Mouse (Mus musculus): ENCODE results near the gene Rab26. TPM values are rescaled to one million over a fixed set of nuclear protein-coding genes. Genes with fewer than 3 reads are reported as not detected.

Rab26 gene
- polyA plus RNA-seq, 1 experiment from 2014 or later = 0.85 TPM

DNA sequence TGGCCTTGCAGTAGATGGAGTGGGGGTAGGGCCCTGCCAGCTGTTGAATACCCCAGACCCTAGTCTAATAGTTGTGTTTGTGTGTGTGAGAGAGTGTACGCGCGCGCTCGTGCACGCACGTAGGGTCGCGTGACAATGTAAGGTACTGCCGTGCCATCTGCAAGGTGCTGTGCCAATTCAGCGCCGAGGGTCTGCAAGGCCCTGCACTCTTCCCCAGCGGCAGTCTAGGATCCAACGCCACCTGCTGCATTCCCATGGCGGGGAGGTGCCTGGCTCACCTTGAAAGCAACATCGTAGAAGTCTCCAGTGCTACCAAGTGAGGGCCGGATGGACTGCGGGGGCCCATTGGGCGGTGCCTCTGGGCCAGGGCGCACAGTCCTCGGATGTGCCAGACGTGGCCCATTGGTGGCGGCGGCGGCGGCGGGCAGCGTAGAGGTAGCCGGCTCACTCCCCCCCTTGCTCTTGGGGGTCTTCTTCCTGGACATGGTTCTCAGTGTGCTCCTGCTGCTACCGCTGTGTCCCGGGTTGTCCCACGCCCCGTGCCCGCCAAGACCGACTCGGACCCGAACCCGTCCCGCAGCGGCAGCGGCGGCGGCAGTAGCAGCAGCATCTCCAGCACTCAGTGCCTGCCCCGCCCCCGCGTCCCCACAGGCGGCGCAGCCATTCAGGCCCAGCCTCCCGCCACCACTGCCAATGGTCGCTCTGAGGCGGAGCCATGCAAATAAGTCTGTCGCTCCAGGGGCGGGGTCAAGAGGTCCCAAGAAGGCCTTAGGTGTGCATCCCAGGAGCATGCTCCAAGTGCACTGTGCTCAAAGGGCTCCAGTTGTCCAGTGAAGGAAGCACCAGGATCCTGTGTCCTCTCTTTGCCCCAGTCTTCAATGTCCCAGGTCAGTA, 664 bp downstream of the Rab26 start:
- Histone ChIP-seq H3K4me1 (replicated peaks; ENCODE audit: control insufficient read depth, insufficient read depth) (peaks cover 10% of the 10 kb centered on the region), H3K27me3 (ENCODE audit: control insufficient read depth, insufficient read depth, low read length) (no peaks in the 10 kb centered on the region), H3K4me3 (ENCODE audit: low read depth, low read length) (peak overlapping the region; percentile 33), H3K27ac (replicated peaks) (no peak overlapping the region), H3K4me2 (replicated peaks; ENCODE audit: low read depth) (peak overlapping the region; percentile 68), H3K36me3 (ENCODE audit: control insufficient read depth, insufficient read depth, low read length) (peaks cover 3% of the 10 kb centered on the region; the same call in 1 of the 2 replicates), H3K9me3 (ENCODE audit: control insufficient read depth, low read length) (no peaks in the 10 kb centered on the region), H3K9ac (ENCODE audit: low read length) (peak overlapping the region; percentile 50)
- peak; percentile 91 for DNase-seq (ENCODE audit: low spot score)
- peak; percentile 52 for TF ChIP-seq CTCF (IDR thresholded peaks at IDR 0.05; ENCODE audit: low read depth)
- no peak for TF ChIP-seq EP300 (optimal IDR thresholded peaks at IDR 0.05)
- ATAC-seq (ENCODE audit: low FRiP score, low TSS enrichment) = peak; percentile 81
- WGBS = 12% methylated on average over 51 of the region's 53 CpGs

DNA sequence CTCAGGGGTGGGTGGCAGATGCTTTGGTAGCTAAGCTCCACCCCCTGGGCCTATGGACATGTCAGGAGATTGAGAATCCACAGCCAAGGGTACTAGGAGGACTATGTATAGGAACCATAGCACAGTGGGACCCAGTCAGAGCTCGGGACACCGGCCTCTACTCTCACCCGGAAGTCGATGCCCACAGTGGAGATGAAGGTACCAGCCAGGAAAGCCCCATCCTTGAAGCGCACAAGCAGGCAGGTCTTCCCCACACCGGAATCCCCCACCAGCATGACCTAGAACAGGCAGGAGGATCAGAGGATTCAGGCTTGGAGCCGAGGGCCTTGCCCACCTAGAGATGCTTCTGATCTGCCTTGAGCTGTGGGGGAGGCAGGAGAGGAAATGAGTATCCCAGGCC, 2.0 kb downstream of the Rab26 start:
- DNase-seq (ENCODE audit: low spot score) (no peak), ATAC-seq (ENCODE audit: low FRiP score, low TSS enrichment) (no peak)
- 82% methylated on average over 7 of the region's 7 CpGs for WGBS
- Histone ChIP-seq H3K4me1 (replicated peaks; ENCODE audit: control insufficient read depth, insufficient read depth) (peaks cover 10% of the 10 kb centered on the region), H3K27me3 (ENCODE audit: control insufficient read depth, insufficient read depth, low read length) (no peaks in the 10 kb centered on the region), H3K9me3 (ENCODE audit: control insufficient read depth, low read length) (no peaks in the 10 kb centered on the region), H3K36me3 (ENCODE audit: control insufficient read depth, insufficient read depth, low read length) (peaks cover 3% of the 10 kb centered on the region; the same call in 1 of the 2 replicates), H3K4me3 (ENCODE audit: low read depth, low read length) (no peak overlapping the region), H3K27ac (replicated peaks) (no peak overlapping the region), H3K4me2 (replicated peaks; ENCODE audit: low read depth) (no peak overlapping the region), H3K9ac (ENCODE audit: low read length) (no peak overlapping the region)
- TF ChIP-seq EP300 (optimal IDR thresholded peaks at IDR 0.05) (no peak), CTCF (IDR thresholded peaks at IDR 0.05; ENCODE audit: low read depth) (no peak)

DNA sequence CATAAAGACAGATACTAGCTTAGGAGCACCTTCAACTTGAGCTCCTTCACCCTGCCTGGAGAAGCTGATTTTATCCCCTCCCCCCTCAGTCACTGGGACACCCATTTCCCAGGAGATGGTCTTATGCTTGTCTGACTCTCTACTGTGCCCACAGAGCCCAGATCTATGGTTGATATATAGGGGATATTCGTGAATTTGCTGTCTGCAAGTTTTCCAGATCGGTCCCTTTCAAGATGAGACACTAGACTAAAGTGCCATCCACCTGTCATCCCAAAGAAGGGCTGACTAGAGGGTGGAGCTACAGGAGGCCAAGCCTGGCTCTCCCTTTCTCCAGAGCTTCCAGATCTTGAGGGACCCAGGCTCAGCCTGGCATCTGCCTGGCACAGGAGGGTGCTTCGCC, 2.9 kb downstream of the Rab26 start:
- no peak overlapping the region for H3K27ac ChIP-seq (replicated peaks)
- peaks cover 10% of the 10 kb centered on the region for H3K4me1 ChIP-seq (replicated peaks; ENCODE audit: control insufficient read depth, insufficient read depth)
- ATAC-seq (ENCODE audit: low FRiP score, low TSS enrichment) = no peak
- no peaks in the 10 kb centered on the region for H3K27me3 ChIP-seq (ENCODE audit: control insufficient read depth, insufficient read depth, low read length)
- 69% methylated on average over 3 of the region's 3 CpGs for WGBS
- H3K9ac ChIP-seq (ENCODE audit: low read length) = no peak overlapping the region
- DNase-seq (ENCODE audit: low spot score) = no peak
- no peaks in the 10 kb centered on the region for H3K9me3 ChIP-seq (ENCODE audit: control insufficient read depth, low read length)
- no peak overlapping the region for H3K4me3 ChIP-seq (ENCODE audit: low read depth, low read length)
- H3K4me2 ChIP-seq (replicated peaks; ENCODE audit: low read depth) = no peak overlapping the region
- TF ChIP-seq CTCF (IDR thresholded peaks at IDR 0.05; ENCODE audit: low read depth) (no peak), EP300 (optimal IDR thresholded peaks at IDR 0.05) (no peak)
- peaks cover 3% of the 10 kb centered on the region; the same call in 1 of the 2 replicates for H3K36me3 ChIP-seq (ENCODE audit: control insufficient read depth, insufficient read depth, low read length)

DNA sequence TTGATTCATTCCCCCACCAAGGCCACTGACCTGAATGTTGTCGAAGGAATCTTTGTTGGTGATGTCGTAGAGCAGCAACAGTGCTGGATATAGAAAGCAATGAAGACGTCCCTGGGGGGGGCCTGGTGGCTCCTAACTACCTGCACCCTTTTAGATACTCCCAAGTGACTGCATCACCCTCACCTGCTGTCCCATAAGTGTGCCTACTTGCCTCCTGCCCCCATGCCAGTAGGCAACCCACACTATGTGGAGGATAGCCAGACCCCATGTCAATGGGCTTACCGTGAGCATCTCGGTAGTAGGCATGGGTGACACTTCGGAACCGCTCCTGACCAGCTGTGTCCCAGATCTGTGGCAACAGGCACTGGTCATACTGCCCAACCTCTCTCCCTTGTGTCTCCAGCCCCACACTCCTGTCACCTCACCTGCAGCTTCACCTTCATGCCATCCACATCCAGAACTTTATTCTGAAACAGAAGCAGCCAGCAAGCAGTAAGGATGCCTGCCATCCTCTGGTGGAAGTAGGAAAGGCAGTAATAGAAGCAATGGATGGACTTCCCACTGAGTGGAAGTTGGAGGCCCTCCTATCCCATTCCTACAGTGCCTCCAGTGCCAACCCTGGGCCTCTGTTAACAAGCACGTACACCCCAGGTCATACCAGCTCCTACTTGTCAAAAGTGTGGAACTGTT, 3.5 kb downstream of the Rab26 start:
- TF ChIP-seq CTCF (IDR thresholded peaks at IDR 0.05; ENCODE audit: low read depth) (peak; percentile 67), EP300 (optimal IDR thresholded peaks at IDR 0.05) (no peak)
- Histone ChIP-seq H3K36me3 (ENCODE audit: control insufficient read depth, insufficient read depth, low read length) (peaks cover 3% of the 10 kb centered on the region; the same call in 1 of the 2 replicates), H3K9ac (ENCODE audit: low read length) (peak overlapping the region; percentile 64; the same call in 1 of the 2 replicates), H3K27ac (replicated peaks) (no peak overlapping the region), H3K9me3 (ENCODE audit: control insufficient read depth, low read length) (no peaks in the 10 kb centered on the region), H3K4me2 (replicated peaks; ENCODE audit: low read depth) (peak overlapping the region; percentile 62), H3K4me3 (ENCODE audit: low read depth, low read length) (no peak overlapping the region), H3K27me3 (ENCODE audit: control insufficient read depth, insufficient read depth, low read length) (no peaks in the 10 kb centered on the region), H3K4me1 (replicated peaks; ENCODE audit: control insufficient read depth, insufficient read depth) (peaks cover 12% of the 10 kb centered on the region)
- DNase-seq (ENCODE audit: low spot score) = no peak
- ATAC-seq (ENCODE audit: low FRiP score, low TSS enrichment) = no peak
- 41% methylated on average over 8 of the region's 8 CpGs for WGBS

DNA sequence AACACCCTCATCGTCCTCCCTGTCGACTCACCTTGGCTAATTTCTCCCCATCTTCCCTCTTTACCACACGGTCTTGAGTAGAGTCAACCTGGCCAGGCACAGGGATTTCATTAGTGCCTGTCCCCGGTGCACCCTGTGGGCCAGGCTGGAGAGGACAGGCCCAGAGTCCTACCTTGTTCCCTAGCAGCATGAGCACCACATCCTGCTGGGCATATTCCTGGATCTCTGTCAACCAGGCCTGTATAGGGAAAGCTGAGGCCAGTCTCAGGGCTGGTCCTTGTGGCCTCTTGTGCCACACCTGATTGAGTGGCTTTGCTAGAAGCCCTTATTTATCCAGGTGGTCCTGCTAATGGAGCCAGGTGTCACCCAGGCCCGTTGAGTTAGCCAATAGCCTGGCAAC, 4.1 kb downstream of the Rab26 start:
- 30% methylated on average over 5 of the region's 5 CpGs for WGBS
- DNase-seq (ENCODE audit: low spot score) (no peak), ATAC-seq (ENCODE audit: low FRiP score, low TSS enrichment) (no peak)
- peak overlapping the region; percentile 62 for H3K4me2 ChIP-seq (replicated peaks; ENCODE audit: low read depth)
- peak overlapping the region; percentile 64 for H3K9ac ChIP-seq (ENCODE audit: low read length)
- peaks cover 3% of the 10 kb centered on the region; the same call in 1 of the 2 replicates for H3K36me3 ChIP-seq (ENCODE audit: control insufficient read depth, insufficient read depth, low read length)
- H3K27me3 ChIP-seq (ENCODE audit: control insufficient read depth, insufficient read depth, low read length) = no peaks in the 10 kb centered on the region
- no peak for TF ChIP-seq CTCF (IDR thresholded peaks at IDR 0.05; ENCODE audit: low read depth)
- TF ChIP-seq EP300 (optimal IDR thresholded peaks at IDR 0.05) = no peak
- peak overlapping the region; percentile 42; the same call in 1 of the 2 replicates for H3K4me3 ChIP-seq (ENCODE audit: low read depth, low read length)
- H3K27ac ChIP-seq (replicated peaks) = peak overlapping the region; percentile 18; the same call in 1 of the 2 replicates
- peaks cover 13% of the 10 kb centered on the region for H3K4me1 ChIP-seq (replicated peaks; ENCODE audit: control insufficient read depth, insufficient read depth)
- H3K9me3 ChIP-seq (ENCODE audit: control insufficient read depth, low read length) = no peaks in the 10 kb centered on the region

Data from stomach, postnatal 0 days (tissue).